Mouse (Mus musculus): Measurements from ENCODE around the gene Traf5. TPM values are rescaled to one million over a fixed set of nuclear protein-coding genes. Genes with fewer than 3 reads are reported as not detected.

Traf5 gene
- polyA plus RNA-seq, 1 experiment from 2014 or later, result 2.6 TPM

- Histone ChIP-seq H3K27ac (no peak overlapping the region), H3K9me3 (no peaks in the 10 kb centered on the region), H3K4me2 (no peak overlapping the region), H3K27me3 (no peaks in the 10 kb centered on the region), H3K9ac (peak overlapping the region; percentile 24; the same call in 1 of the 2 replicates), H3K36me3 (no peaks in the 10 kb centered on the region), H3K4me1 (replicated peaks) (peaks cover 28% of the 10 kb centered on the region), H3K4me3 (no peak overlapping the region)
- ATAC-seq (ENCODE audit: low FRiP score), result no peak
- WGBS, result 70% methylated on average over 13 of the region's 13 CpGs
Observed at GRCm38 (mm10) chr1:191974509-191975405, 117.6 kb downstream of the Traf5 start.

- no peaks in the 10 kb centered on the region for H3K9me3 ChIP-seq
- H3K4me2 ChIP-seq, result no peak overlapping the region
- H3K4me1 ChIP-seq (replicated peaks), result peaks cover 4% of the 10 kb centered on the region; the same call in 1 of the 2 replicates
- no peaks in the 10 kb centered on the region for H3K27me3 ChIP-seq
- no peak overlapping the region for H3K9ac ChIP-seq
- H3K27ac ChIP-seq, result no peak overlapping the region
- 70% methylated on average over 5 of the region's 5 CpGs for WGBS
- no peak for ATAC-seq (ENCODE audit: low FRiP score)
- H3K4me3 ChIP-seq, result no peak overlapping the region
- no peaks in the 10 kb centered on the region for H3K36me3 ChIP-seq
Observed at GRCm38 (mm10) chr1:191969939-191970338, 122.4 kb downstream of the Traf5 start.

- Histone ChIP-seq H3K9me3 (no peaks in the 10 kb centered on the region), H3K9ac (no peak overlapping the region), H3K4me1 (replicated peaks) (no peaks in the 10 kb centered on the region), H3K36me3 (no peaks in the 10 kb centered on the region), H3K27ac (no peak overlapping the region), H3K4me3 (no peak overlapping the region), H3K27me3 (no peaks in the 10 kb centered on the region), H3K4me2 (no peak overlapping the region)
- 21% methylated on average over 13 of the region's 13 CpGs for WGBS
- ATAC-seq (ENCODE audit: low FRiP score), result no peak
Observed at GRCm38 (mm10) chr1:191964773-191965481, 127.4 kb downstream of the Traf5 start.

DNA sequence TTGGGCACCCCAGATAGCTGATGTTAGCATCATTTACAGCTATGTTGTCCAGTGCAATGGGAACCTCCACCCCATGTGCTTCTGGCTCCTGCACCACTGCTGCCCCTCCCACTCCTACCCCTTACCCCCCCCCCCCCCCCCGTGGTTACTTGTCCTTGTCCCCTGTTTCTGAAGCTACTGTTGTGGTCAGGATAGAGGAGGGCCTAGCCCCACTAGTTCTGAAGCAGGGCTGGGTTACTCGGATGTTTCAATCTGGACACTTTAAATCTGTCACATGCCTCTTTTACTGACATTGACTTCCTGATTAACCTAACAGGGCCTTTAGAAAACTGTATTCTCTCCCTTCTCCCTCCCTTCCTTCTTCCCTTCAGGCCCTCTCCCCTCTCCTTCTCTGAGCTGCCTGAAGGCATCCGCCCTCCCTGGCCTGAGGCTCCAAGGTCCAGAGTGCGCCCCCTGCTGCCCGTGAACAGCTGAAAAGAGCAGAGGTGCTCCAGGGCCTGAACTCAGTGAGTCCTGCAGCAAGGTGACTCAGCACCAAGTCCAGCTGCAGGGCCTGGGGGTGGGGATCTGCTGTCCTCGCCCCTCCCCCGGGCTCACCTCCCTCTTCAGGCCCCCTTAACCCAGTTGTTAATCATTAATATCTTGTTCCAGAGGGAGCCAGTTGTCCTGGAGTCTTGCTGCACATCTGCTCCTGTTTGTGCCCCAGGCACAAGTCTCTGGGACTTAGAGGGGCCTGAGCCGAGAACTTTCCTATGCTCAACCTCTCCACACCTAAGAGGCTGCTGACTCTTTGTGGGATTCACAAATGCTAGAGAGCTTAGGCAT is 128.2 kb downstream of the Traf5 start:
- 22% methylated on average over 8 of the region's 8 CpGs for WGBS
- no peaks in the 10 kb centered on the region for H3K27me3 ChIP-seq
- H3K9ac ChIP-seq, result no peak overlapping the region
- H3K9me3 ChIP-seq, result no peaks in the 10 kb centered on the region
- no peak overlapping the region for H3K4me3 ChIP-seq
- no peak overlapping the region for H3K4me2 ChIP-seq
- no peaks in the 10 kb centered on the region for H3K36me3 ChIP-seq
- no peaks in the 10 kb centered on the region for H3K4me1 ChIP-seq (replicated peaks)
- H3K27ac ChIP-seq, result no peak overlapping the region
- ATAC-seq (ENCODE audit: low FRiP score), result peak; percentile 59

DNA sequence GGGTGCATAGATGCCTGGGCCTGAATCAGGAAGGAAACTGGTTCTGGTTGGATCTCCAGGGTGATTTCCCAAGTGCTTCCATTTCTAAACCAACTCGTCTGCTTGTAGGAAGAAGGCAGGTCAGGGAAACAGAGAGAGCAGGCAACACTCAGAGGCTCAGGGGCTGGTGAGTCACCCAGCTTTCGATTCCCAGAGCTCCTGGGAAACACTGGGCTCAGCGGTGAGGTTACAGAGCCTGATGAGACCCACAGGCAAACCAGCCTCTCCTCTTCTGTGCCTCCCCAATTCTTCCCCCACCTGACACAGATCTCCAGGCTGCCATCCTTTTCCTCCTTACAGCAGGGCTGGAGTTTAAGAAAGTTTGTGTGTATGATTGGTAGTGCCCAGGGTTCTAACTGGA is 128.9 kb downstream of the Traf5 start:
- H3K4me2 ChIP-seq, result no peak overlapping the region
- no peak overlapping the region for H3K27ac ChIP-seq
- WGBS, result 74% methylated on average over 3 of the region's 3 CpGs
- no peaks in the 10 kb centered on the region for H3K36me3 ChIP-seq
- no peak overlapping the region for H3K4me3 ChIP-seq
- no peaks in the 10 kb centered on the region for H3K4me1 ChIP-seq (replicated peaks)
- H3K9ac ChIP-seq, result no peak overlapping the region
- no peaks in the 10 kb centered on the region for H3K27me3 ChIP-seq
- ATAC-seq (ENCODE audit: low FRiP score), result no peak
- H3K9me3 ChIP-seq, result no peaks in the 10 kb centered on the region

GRCm38 (mm10) chr1:191960946-191961345 is 131.4 kb downstream of the Traf5 start:
- Histone ChIP-seq H3K4me1 (replicated peaks) (no peaks in the 10 kb centered on the region), H3K36me3 (no peaks in the 10 kb centered on the region)

DNA sequence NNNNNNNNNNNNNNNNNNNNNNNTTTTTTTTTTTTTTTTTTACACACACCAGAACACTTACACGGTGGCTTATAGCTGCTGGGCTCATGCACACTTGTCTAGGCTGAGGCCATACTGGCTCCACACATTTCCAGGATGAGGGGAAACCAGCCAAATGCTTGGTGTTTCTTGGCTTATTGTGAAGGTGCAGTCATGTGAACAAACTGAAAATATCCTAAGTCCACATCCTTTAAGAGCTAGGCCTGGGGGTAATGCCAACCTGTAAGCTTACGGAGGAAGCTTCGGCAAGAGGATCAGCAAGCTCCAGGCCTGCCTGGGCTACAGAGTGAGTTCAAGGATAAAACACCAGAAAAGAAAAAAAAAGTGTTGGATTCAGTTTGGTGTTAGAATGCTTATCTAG is 135.0 kb downstream of the Traf5 start:
- no peak overlapping the region for H3K4me2 ChIP-seq
- no peak overlapping the region for H3K4me3 ChIP-seq
- H3K36me3 ChIP-seq, result no peaks in the 10 kb centered on the region
- no peaks in the 10 kb centered on the region for H3K9me3 ChIP-seq
- ATAC-seq (ENCODE audit: low FRiP score), result no peak
- no peak overlapping the region for H3K27ac ChIP-seq
- H3K4me1 ChIP-seq (replicated peaks), result no peaks in the 10 kb centered on the region
- H3K27me3 ChIP-seq, result no peaks in the 10 kb centered on the region
- H3K9ac ChIP-seq, result no peak overlapping the region
- WGBS, result 75% methylated on average over 3 of the region's 3 CpGs

More at GRCm38 (mm10) chr1:191960946-191961345, 131.4 kb downstream of the Traf5 start:
- H3K9ac ChIP-seq, result no peak overlapping the region
- 65% methylated on average over 2 of the region's 2 CpGs for WGBS
- H3K4me3 ChIP-seq, result no peak overlapping the region
- H3K27me3 ChIP-seq, result no peaks in the 10 kb centered on the region
- no peaks in the 10 kb centered on the region for H3K9me3 ChIP-seq
- H3K27ac ChIP-seq, result no peak overlapping the region
- ATAC-seq (ENCODE audit: low FRiP score), result no peak
- no peak overlapping the region for H3K4me2 ChIP-seq

GRCm38 (mm10) chr1:191956871-191957270 is 135.5 kb downstream of the Traf5 start:
- no peaks in the 10 kb centered on the region for H3K9me3 ChIP-seq
- WGBS, result 100% methylated on average over 2 of the region's 2 CpGs
- ATAC-seq (ENCODE audit: low FRiP score), result no peak

DNA sequence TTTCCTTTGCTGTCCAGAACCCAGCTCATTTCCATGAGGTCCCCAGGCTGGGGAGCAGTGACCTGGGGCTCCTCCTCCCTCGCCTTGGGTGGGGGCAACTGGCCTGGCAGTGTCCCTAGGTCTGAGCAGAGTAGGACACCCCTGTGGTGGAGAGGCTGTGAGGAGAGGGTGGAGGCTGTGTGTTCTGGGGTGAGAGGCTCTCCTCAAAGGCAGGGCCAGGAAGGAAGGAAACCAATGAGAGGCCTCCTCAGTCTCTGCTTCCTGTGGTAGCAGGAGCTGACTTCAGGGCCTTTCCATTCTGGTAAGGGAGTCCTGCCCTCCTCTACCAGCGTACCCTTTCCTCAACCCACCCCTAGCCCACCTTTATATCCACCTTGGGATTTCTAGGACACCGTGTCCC is 136.1 kb downstream of the Traf5 start:
- Histone ChIP-seq H3K27me3 (no peaks in the 10 kb centered on the region), H3K4me1 (replicated peaks) (no peaks in the 10 kb centered on the region), H3K27ac (no peak overlapping the region), H3K9ac (no peak overlapping the region), H3K4me2 (no peak overlapping the region), H3K36me3 (no peaks in the 10 kb centered on the region), H3K9me3 (no peaks in the 10 kb centered on the region), H3K4me3 (no peak overlapping the region)
- ATAC-seq (ENCODE audit: low FRiP score), result no peak
- 83% methylated on average over 3 of the region's 3 CpGs for WGBS

More at GRCm38 (mm10) chr1:191956871-191957270, 135.5 kb downstream of the Traf5 start:
- H3K4me1 ChIP-seq (replicated peaks), result no peaks in the 10 kb centered on the region
- H3K9ac ChIP-seq, result no peak overlapping the region
- H3K36me3 ChIP-seq, result no peaks in the 10 kb centered on the region
- H3K4me3 ChIP-seq, result no peak overlapping the region
- no peaks in the 10 kb centered on the region for H3K27me3 ChIP-seq
- H3K27ac ChIP-seq, result no peak overlapping the region
- H3K4me2 ChIP-seq, result no peak overlapping the region

DNA sequence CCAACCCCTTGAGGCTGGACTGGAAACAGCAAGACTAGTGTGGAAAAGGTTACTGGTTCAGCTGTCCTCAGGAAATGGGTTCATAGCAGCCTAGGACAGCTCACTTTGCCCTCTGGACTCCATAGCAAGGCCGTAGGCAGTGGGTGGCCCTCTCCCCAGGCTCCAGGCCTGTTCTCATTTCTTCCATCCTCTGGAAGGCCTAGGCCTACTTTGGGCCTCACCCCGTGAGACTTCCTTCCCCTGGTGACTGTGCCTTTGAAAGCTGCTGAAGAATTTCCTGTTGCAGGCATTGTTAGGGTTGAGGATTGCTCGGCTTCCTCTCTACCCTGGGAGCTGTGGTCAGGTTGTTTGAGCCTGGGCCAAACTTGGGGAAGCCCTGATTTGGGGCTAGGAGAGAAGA is 137.3 kb downstream of the Traf5 start:
- WGBS, result 71% methylated on average over 3 of the region's 3 CpGs
- H3K9ac ChIP-seq, result no peak overlapping the region
- no peaks in the 10 kb centered on the region for H3K27me3 ChIP-seq
- H3K9me3 ChIP-seq, result no peaks in the 10 kb centered on the region
- ATAC-seq (ENCODE audit: low FRiP score), result no peak
- no peaks in the 10 kb centered on the region for H3K4me1 ChIP-seq (replicated peaks)
- no peaks in the 10 kb centered on the region for H3K36me3 ChIP-seq
- H3K27ac ChIP-seq, result no peak overlapping the region
- no peak overlapping the region for H3K4me3 ChIP-seq
- H3K4me2 ChIP-seq, result no peak overlapping the region

- H3K36me3 ChIP-seq, result no peaks in the 10 kb centered on the region
- no peaks in the 10 kb centered on the region for H3K9me3 ChIP-seq
- H3K4me3 ChIP-seq, result no peak overlapping the region
- H3K27me3 ChIP-seq, result no peaks in the 10 kb centered on the region
- no peak for ATAC-seq (ENCODE audit: low FRiP score)
- no peaks in the 10 kb centered on the region for H3K4me1 ChIP-seq (replicated peaks)
- no peak overlapping the region for H3K9ac ChIP-seq
- H3K27ac ChIP-seq, result no peak overlapping the region
- 84% methylated on average over 11 of the region's 11 CpGs for WGBS
- no peak overlapping the region for H3K4me2 ChIP-seq
Observed at GRCm38 (mm10) chr1:191952733-191953335, 139.5 kb downstream of the Traf5 start.

- ATAC-seq (ENCODE audit: low FRiP score), result no peak
- no peak overlapping the region for H3K4me2 ChIP-seq
- no peak overlapping the region for H3K4me3 ChIP-seq
- no peaks in the 10 kb centered on the region for H3K36me3 ChIP-seq
- WGBS, result 80% methylated on average over 2 of the region's 2 CpGs
- H3K4me1 ChIP-seq (replicated peaks), result no peaks in the 10 kb centered on the region
- no peaks in the 10 kb centered on the region for H3K9me3 ChIP-seq
- H3K27ac ChIP-seq, result no peak overlapping the region
- H3K9ac ChIP-seq, result no peak overlapping the region
- H3K27me3 ChIP-seq, result no peaks in the 10 kb centered on the region
Observed at GRCm38 (mm10) chr1:191950611-191951010, 141.7 kb downstream of the Traf5 start.

Data from hindbrain, embryonic 13.5 days (tissue).